ENCODE assay signal across 27 mouse cellular contexts in the genomic region with DNA sequence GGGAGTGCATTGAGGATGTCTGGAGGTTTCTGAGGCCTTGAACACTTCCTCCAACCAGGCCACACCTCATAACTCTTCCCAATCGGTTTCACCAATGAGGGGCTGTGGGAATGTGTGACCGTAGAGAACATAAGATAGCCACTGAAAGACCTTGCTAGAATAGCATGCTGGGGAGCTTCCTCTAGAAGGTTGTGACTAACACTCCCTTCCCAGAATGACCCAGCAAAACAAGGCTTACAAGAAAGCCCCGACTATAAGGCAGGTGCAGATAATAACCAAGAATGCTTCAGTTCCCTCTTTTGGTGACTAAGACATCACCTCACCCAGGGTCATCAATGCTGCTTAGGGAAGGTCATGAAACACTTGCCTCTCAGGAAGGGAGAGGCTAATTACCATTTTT. TPM values are rescaled to one million over a fixed set of nuclear protein-coding genes. Genes with fewer than 3 reads are reported as not detected.
DNase-seq lines count a peak whose midpoint lies in the region; ATAC-seq lines count a peak whose summit lies in the region.
"Had no signal": no experiment of that assay in that cellular context is flagged by ENCODE, and none has a peak within 500 bp of the region (broad histone marks: within the 10 kb centered on the region; RNA-seq: fewer than 3 reads in every experiment).

No protein-coding gene starts in this region.

- ATAC-seq in erythroblast, adult 5-6 weeks (replicated peaks; ENCODE audit: low FRiP score, poor library complexity, severe bottlenecking): no peak
- no peak for ATAC-seq in midbrain, embryonic 11.5 days (ENCODE audit: low FRiP score)
- ATAC-seq: forebrain, embryonic 16.5 days; intestine, embryonic 15.5 days had no signal

- no peaks in the 10 kb centered on the region for H3K9me3 ChIP-seq in midbrain, embryonic 11.5 days (ENCODE audit: control insufficient read depth, low read length)
- H3K9me3 ChIP-seq: embryonic facial prominence, embryonic 12.5 days; embryonic facial prominence, embryonic 15.5 days; forebrain, embryonic 12.5 days; G1E; hindbrain, embryonic 12.5 days; hindbrain, embryonic 15.5 days; intestine, embryonic 15.5 days had no signal

- H3K27ac ChIP-seq in midbrain, embryonic 11.5 days (ENCODE audit: low read depth, low read length): no peak overlapping the region
- H3K27ac ChIP-seq: embryonic facial prominence, embryonic 12.5 days; embryonic facial prominence, embryonic 15.5 days; forebrain, embryonic 12.5 days; heart, adult 2 months; hindbrain, embryonic 12.5 days; hindbrain, embryonic 15.5 days; intestine, embryonic 15.5 days had no signal

- H3K9ac ChIP-seq in midbrain, embryonic 11.5 days (ENCODE audit: low read length): no peak overlapping the region
- H3K9ac ChIP-seq: embryonic facial prominence, embryonic 12.5 days; embryonic facial prominence, embryonic 15.5 days; forebrain, embryonic 12.5 days; hindbrain, embryonic 12.5 days; hindbrain, embryonic 15.5 days; intestine, embryonic 15.5 days had no signal

- 87% methylated on average over 3 of the region's 3 CpGs for WGBS in midbrain, embryonic 11.5 days

- H3K4me2 ChIP-seq in midbrain, embryonic 11.5 days: no peak overlapping the region
- H3K4me2 ChIP-seq: embryonic facial prominence, embryonic 12.5 days; embryonic facial prominence, embryonic 15.5 days; forebrain, embryonic 12.5 days; heart, embryonic 11.5 days; hindbrain, embryonic 12.5 days; hindbrain, embryonic 15.5 days; intestine, embryonic 15.5 days had no signal

- H3K4me1 ChIP-seq in midbrain, embryonic 11.5 days (ENCODE audit: control insufficient read depth, insufficient read depth, low read length): peaks cover 4% of the 10 kb centered on the region; the same call in 1 of the 2 replicates
- H3K4me1 ChIP-seq: embryonic facial prominence, embryonic 12.5 days; hindbrain, embryonic 15.5 days; intestine, embryonic 15.5 days had no signal

- no peaks in the 10 kb centered on the region for H3K36me3 ChIP-seq in midbrain, embryonic 11.5 days (ENCODE audit: control insufficient read depth, insufficient read depth, low read length)
- H3K36me3 ChIP-seq: embryonic facial prominence, embryonic 12.5 days; embryonic facial prominence, embryonic 15.5 days; forebrain, embryonic 12.5 days; G1E; hindbrain, embryonic 12.5 days; hindbrain, embryonic 15.5 days; intestine, embryonic 15.5 days had no signal

- H3K4me3 ChIP-seq in midbrain, embryonic 11.5 days (ENCODE audit: low read depth, low read length): no peak overlapping the region
- H3K4me3 ChIP-seq: embryonic facial prominence, embryonic 12.5 days; embryonic facial prominence, embryonic 15.5 days; erythroblast, embryonic 14.5 days; forebrain, embryonic 12.5 days; heart, adult 2 months; hindbrain, embryonic 12.5 days; hindbrain, embryonic 15.5 days; intestine, embryonic 15.5 days had no signal

- H3K27me3 ChIP-seq in midbrain, embryonic 11.5 days (ENCODE audit: control insufficient read depth, insufficient read depth, low read length): no peaks in the 10 kb centered on the region
- H3K27me3 ChIP-seq: embryonic facial prominence, embryonic 12.5 days; embryonic facial prominence, embryonic 15.5 days; forebrain, embryonic 12.5 days; hindbrain, embryonic 12.5 days; hindbrain, embryonic 15.5 days; intestine, embryonic 15.5 days had no signal

- peak; percentile 49 for DNase-seq in A20 (ENCODE audit: low read depth, low spot score)
- DNase-seq in ES-CJ7 (ENCODE audit: low read depth, low spot score): peak; percentile 77
- peak; percentile 54 for DNase-seq in MEL-GATA-1-ER (ENCODE audit: extremely low read depth, low read depth)
- no peak for DNase-seq in neural tube, embryonic 10.5 days (ENCODE audit: extremely low spot score, low spot score)
- DNase-seq in midbrain, embryonic 11.5 days (ENCODE audit: low spot score, missing footprints): no peak
- no peak for DNase-seq in lung, postnatal 36 days
- DNase-seq: adrenal gland, adult 2 months; adrenal gland, postnatal 14 days; cerebellum, adult 11 months; cerebellum, adult 2 months; cerebellum, adult 9-11 months; cerebellum, postnatal 25 days; gastrocnemius, postnatal 10 days; gastrocnemius, postnatal 36 days; heart, adult 2 months; kidney, adult 18-20 months had no signal

RNA-seq across cellular contexts. Expression of a gene that starts 12.6 kb away (rescaled TPM):
- total RNA-seq in erythroblast, adult 5-6 weeks (2015; ENCODE audit: low replicate concordance): 5.8 and 10.7 TPM in 2 replicates
- 9.2 and 9.5 TPM in 2 replicates for total RNA-seq in erythroblast, adult 5-6 weeks (2017; ENCODE audit: low replicate concordance)
- polyA plus RNA-seq in midbrain, embryonic 11.5 days (2014; fragmentation: Nextera tagmentation; extraction: Ambion mirVana): 55.8 and 58.4 TPM in 2 replicates

Comparison
In these comparisons a context has a peak if more than half of its experiments do, and no peak if none do; other contexts are left out.
1. DNase-seq: peak in A20 (single experiment), ES-CJ7 (single experiment) and MEL-GATA-1-ER (single experiment); none in neural tube, embryonic 10.5 days (single experiment), midbrain, embryonic 11.5 days (single experiment) and lung, postnatal 36 days (single experiment).